Comparison of ENCODE assay signal across 8 mouse cellular contexts in the genomic region with DNA sequence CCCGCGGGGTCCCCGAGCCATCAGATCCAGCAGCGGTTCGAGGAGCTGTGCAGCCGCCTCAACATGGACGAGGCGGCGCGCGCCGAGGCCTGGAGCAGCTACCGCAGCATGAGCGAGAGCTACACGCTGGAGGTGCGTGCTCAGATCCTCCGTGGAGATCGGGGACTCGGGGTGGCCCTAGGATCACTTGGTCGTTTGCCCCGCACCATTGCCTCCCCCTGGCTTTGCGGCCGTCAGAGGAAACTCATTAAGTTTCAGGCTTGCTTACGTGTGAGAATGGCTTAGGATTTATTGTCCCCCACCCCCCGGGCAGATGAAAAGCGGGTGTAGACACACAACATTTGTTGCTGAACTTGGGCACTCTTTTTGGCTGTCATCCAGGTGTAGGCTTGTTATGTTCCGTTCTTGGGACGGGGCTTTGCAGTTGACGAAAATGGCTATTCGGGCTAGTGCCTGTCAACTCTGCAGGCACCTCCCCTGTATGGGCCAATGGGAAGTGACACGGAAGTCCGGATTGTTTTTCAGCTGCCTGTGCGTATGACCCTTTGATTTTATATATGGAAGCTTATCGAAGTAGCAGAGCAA. TPM values are rescaled to one million over a fixed set of nuclear protein-coding genes. Genes with fewer than 3 reads are reported as not detected.
DNase-seq lines count a peak whose midpoint lies in the region; ATAC-seq lines count a peak whose summit lies in the region.

No protein-coding gene starts in this region.

- no peaks in the 10 kb centered on the region for H3K36me3 ChIP-seq in embryonic facial prominence, embryonic 10.5 days (replicated peaks)
- no peaks in the 10 kb centered on the region for H3K36me3 ChIP-seq in intestine, embryonic 15.5 days

- H3K4me1 ChIP-seq in embryonic facial prominence, embryonic 10.5 days, result peaks cover 24% of the 10 kb centered on the region
- H3K4me1 ChIP-seq in intestine, embryonic 15.5 days (replicated peaks), result peaks cover 7% of the 10 kb centered on the region; the same call in 1 of the 2 replicates

- H3K9me3 ChIP-seq in embryonic facial prominence, embryonic 10.5 days, result no peaks in the 10 kb centered on the region
- H3K9me3 ChIP-seq in intestine, embryonic 15.5 days, result no peaks in the 10 kb centered on the region

- intact Hi-C loops in left cerebral cortex, postnatal 14 days (cut with DNase I), result no loop called here

- peak; percentile 90 for ATAC-seq in intestine, embryonic 15.5 days
- ATAC-seq in megakaryocyte-erythroid progenitor cell, adult 5-6 weeks (replicated peaks; ENCODE audit: low FRiP score, low TSS enrichment, poor library complexity, severe bottlenecking), result peak; percentile 90

- H3K27ac ChIP-seq in embryonic facial prominence, embryonic 10.5 days (replicated peaks), result peak overlapping the region; percentile 85
- peak overlapping the region; percentile 59 for H3K27ac ChIP-seq in intestine, embryonic 15.5 days

- H3K27me3 ChIP-seq in embryonic facial prominence, embryonic 10.5 days (replicated peaks; ENCODE audit: low read depth, poor library complexity, severe bottlenecking), result no peaks in the 10 kb centered on the region
- H3K27me3 ChIP-seq in intestine, embryonic 15.5 days (replicated peaks), result no peaks in the 10 kb centered on the region

- peak overlapping the region; percentile 68 for H3K4me2 ChIP-seq in intestine, embryonic 15.5 days (replicated peaks)

- peak; percentile 89 for DNase-seq in adrenal gland, adult 2 months
- peak; percentile 67 for DNase-seq in embryonic facial prominence, embryonic 10.5 days (ENCODE audit: low spot score)
- DNase-seq in gastrocnemius, postnatal 4 days (ENCODE audit: low spot score in 2 of 2), result peak; percentile 44 to 77
- DNase-seq in left cerebral cortex, postnatal 14 days (ENCODE audit: low spot score in 2 of 2), result peak; percentile 65 to 81
- DNase-seq in right cerebral cortex, postnatal 36 days (ENCODE audit: low spot score in 2 of 2), result peak; percentile 56 to 67
- DNase-seq in urinary bladder, postnatal 4 days (ENCODE audit: low spot score in 2 of 2), result peak; percentile 66 to 75

- under 1% methylated on average over 34 of the region's 34 CpGs for WGBS in embryonic facial prominence, embryonic 10.5 days
- WGBS in intestine, embryonic 15.5 days, result under 1% methylated on average over 34 of the region's 34 CpGs

- peak overlapping the region; percentile 92 for H3K4me3 ChIP-seq in embryonic facial prominence, embryonic 10.5 days
- peak overlapping the region; percentile 73 for H3K4me3 ChIP-seq in intestine, embryonic 15.5 days (replicated peaks)

- H3K9ac ChIP-seq in intestine, embryonic 15.5 days, result peak overlapping the region; percentile 73

RNA-seq across cellular contexts. Expression of gene Rbl2, which starts 0.5 kb away (rescaled TPM):
- total RNA-seq in adrenal gland, adult 2 months (2021), result 10 to 100 TPM; 41.8 to 51.9 TPM
- 19.2 and 21.7 TPM in 2 replicates for polyA plus RNA-seq in adrenal gland, adult 2 months (2012; rRNA removed)
- polyA plus RNA-seq in embryonic facial prominence, embryonic 10.5 days (2016; fragmentation: Nextera tagmentation; extraction: Ambion mirVana), result 7.6 and 8.4 TPM in 2 replicates
- 10 to 100 TPM; 17.2 to 22.2 TPM for total RNA-seq in gastrocnemius, postnatal 4 days (2021)
- 12.9 and 13.6 TPM in 2 replicates for polyA plus RNA-seq in intestine, embryonic 15.5 days (2015; fragmentation: Nextera tagmentation; extraction: Ambion mirVana)
- total RNA-seq in left cerebral cortex, postnatal 14 days (2021), result 10 to 100 TPM; 30.6 to 30.7 TPM
- total RNA-seq in megakaryocyte-erythroid progenitor cell, adult 5-6 weeks (2014; fragmentation: Nextera tagmentation), result 38.9 and 65.8 TPM in 2 replicates
- total RNA-seq in megakaryocyte-erythroid progenitor cell, adult 5-6 weeks (2017), result 64.4 and 75.3 TPM in 2 replicates

Comparison
In these comparisons a context has a peak if more than half of its experiments do, and no peak if none do; other contexts are left out.
1. Peak in every context shown above with its lines: DNase-seq, ATAC-seq, H3K4me3 ChIP-seq and H3K27ac ChIP-seq.